Mouse (Mus musculus) MEL (cell line): ENCODE measurements around the gene Zmynd10.

Experiments
- E2F4 ChIP-seq: IDR thresholded peaks from 2 replicates; pipeline ENCODE4 v1.6.1; 2011; ENCODE audit warnings: low read depth, low read length, improper control_type of control experiment, borderline replicate concordance
- GABPA ChIP-seq: IDR thresholded peaks from 2 replicates; pipeline ENCODE4 v1.6.1; 2012; ENCODE audit warnings: low read depth, mild to moderate bottlenecking, inconsistent platforms, low read length, improper control_type of control experiment, moderate library complexity
- POLR2A ChIP-seq, 2 experiments: IDR thresholded peaks; 2 replicates each; pipeline ENCODE4 v1.6.1; 2011 to 2012; ENCODE audit warnings: low read length in 2 of 2, mild to moderate bottlenecking in 2 of 2, control low read depth in 1 of 2, improper control_type of control experiment in 1 of 2, low read depth in 1 of 2, moderate library complexity in 1 of 2; ENCODE audit not compliant: control insufficient read depth in 1 of 2, insufficient read depth in 1 of 2, poor library complexity in 1 of 2
- TBP ChIP-seq: IDR thresholded peaks from 2 replicates; pipeline ENCODE4 v1.8.0; 2011; ENCODE audit warnings: low read depth, low read length, improper control_type of control experiment
- USF1 ChIP-seq: IDR thresholded peaks from 2 replicates; pipeline ENCODE4 v1.6.1; 2014; ENCODE audit warnings: low read depth, mild to moderate bottlenecking, inconsistent platforms, low read length, improper control_type of control experiment, moderate library complexity

GRCm38 (mm10) chr9:107598385-107598784 lies 51.3 kb downstream of the Zmynd10 start:
- TF ChIP-seq POLR2A (IDR thresholded peaks at IDR 0.05; ENCODE audit: control insufficient read depth in 1 of 2, insufficient read depth in 1 of 2, low read depth in 1 of 2, low read length in 2 of 2, poor library complexity in 1 of 2) (no peak), GABPA (no peak), TBP (no peak), E2F4 (no peak), USF1 (no peak)
